Mouse (Mus musculus): ENCODE data around the gene Ssh1. TPM values are rescaled to one million over a fixed set of nuclear protein-coding genes. Genes with fewer than 3 reads are reported as not detected.

Ssh1 gene
- polyA plus RNA-seq, 1 experiment from 2014 or later, result 5.3 TPM

DNA sequence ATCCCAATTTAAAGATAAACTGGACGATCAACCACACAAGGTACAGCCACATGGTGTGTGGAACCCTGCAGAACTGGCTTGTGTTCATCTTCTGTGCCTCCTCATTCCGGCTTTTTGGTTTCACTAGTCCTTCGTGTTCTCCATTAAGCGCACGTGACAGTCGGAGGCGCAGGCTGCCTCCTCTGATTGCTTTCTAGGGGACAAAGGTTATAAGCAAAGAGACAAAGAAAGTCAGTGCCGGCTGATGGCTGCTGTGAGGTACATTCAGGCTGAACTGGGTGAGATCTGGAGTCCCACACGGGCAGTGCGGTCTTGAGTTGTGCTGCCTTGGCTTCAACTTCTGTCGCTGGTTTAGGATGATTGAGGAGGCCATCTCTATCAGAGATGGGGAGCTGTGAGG, 10.9 kb upstream of the Ssh1 start:
- no peaks in the 10 kb centered on the region for H3K27me3 ChIP-seq (ENCODE audit: control insufficient read depth, insufficient read depth, low read length)
- no peak overlapping the region for H3K4me2 ChIP-seq (replicated peaks; ENCODE audit: low read depth)
- no peaks in the 10 kb centered on the region for H3K36me3 ChIP-seq (ENCODE audit: control insufficient read depth, insufficient read depth, low read length)
- 68% methylated on average over 11 of the region's 11 CpGs for WGBS
- DNase-seq (ENCODE audit: low spot score), result no peak
- no peak overlapping the region for H3K27ac ChIP-seq (replicated peaks)
- no peak for ATAC-seq (ENCODE audit: low FRiP score, low TSS enrichment)
- no peaks in the 10 kb centered on the region for H3K9me3 ChIP-seq (ENCODE audit: control insufficient read depth, low read length)
- no peak overlapping the region for H3K9ac ChIP-seq (ENCODE audit: low read length)
- no peaks in the 10 kb centered on the region for H3K4me1 ChIP-seq (replicated peaks; ENCODE audit: control insufficient read depth, insufficient read depth)
- TF ChIP-seq CTCF (IDR thresholded peaks at IDR 0.05; ENCODE audit: low read depth), result no peak
- TF ChIP-seq EP300 (optimal IDR thresholded peaks at IDR 0.05), result no peak
- H3K4me3 ChIP-seq (ENCODE audit: low read depth, low read length), result no peak overlapping the region

- no peak within 1 kb of the TSS for H3K4me2 ChIP-seq (replicated peaks; ENCODE audit: low read depth)
- no peak within 1 kb of the TSS for H3K27ac ChIP-seq (replicated peaks)
- H3K4me1 ChIP-seq (replicated peaks; ENCODE audit: control insufficient read depth, insufficient read depth), result no peaks in the 10 kb centered on the region
- H3K4me3 ChIP-seq (ENCODE audit: low read depth, low read length), result no peak within 1 kb of the TSS
- DNase-seq (ENCODE audit: low spot score), result no peak
- H3K36me3 ChIP-seq (ENCODE audit: control insufficient read depth, insufficient read depth, low read length), result no peaks in the 10 kb centered on the region
- no peaks in the 10 kb centered on the region for H3K27me3 ChIP-seq (ENCODE audit: control insufficient read depth, insufficient read depth, low read length)
- H3K9me3 ChIP-seq (ENCODE audit: control insufficient read depth, low read length), result no peaks in the 10 kb centered on the region
- no peak within 1 kb of the TSS for H3K9ac ChIP-seq (ENCODE audit: low read length)
- WGBS, result 31% methylated on average over 5 of the region's 5 CpGs
- ATAC-seq (ENCODE audit: low FRiP score, low TSS enrichment), result no peak
- TF ChIP-seq EP300 (optimal IDR thresholded peaks at IDR 0.05) (no peak), CTCF (IDR thresholded peaks at IDR 0.05; ENCODE audit: low read depth) (no peak)
These were observed 9.8 kb upstream of the Ssh1 start, which contains the start of gene Dao for GRCm38 (mm10) chr5:114003542-114003941. Dao (plus strand) TSS chr5:114003703.

DNA sequence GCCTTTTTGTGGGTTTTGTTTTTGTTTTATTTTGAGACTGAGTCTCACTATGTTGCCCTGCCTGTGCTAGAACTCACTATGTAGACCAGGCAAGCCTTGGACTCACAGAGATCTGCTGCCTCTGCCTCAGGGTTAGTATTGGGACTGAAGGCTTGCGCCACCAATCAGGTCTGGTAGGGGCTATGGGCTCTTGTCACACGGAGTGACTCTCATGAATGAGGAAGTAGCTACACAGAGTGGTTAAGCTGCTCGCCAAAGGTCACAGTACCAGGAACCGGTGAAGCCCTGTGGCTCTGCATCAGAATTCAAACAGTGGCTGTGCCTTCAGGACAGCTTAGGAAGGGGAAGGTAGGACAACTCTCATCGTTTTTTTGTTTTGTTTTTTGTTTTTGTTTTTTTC, 5.7 kb upstream of the Ssh1 start:
- 46% methylated on average over 5 of the region's 5 CpGs for WGBS
- Histone ChIP-seq H3K4me2 (replicated peaks; ENCODE audit: low read depth) (no peak overlapping the region), H3K9me3 (ENCODE audit: control insufficient read depth, low read length) (no peaks in the 10 kb centered on the region), H3K9ac (ENCODE audit: low read length) (no peak overlapping the region), H3K4me1 (replicated peaks; ENCODE audit: control insufficient read depth, insufficient read depth) (0 out of 2 replicates have a peak, but pooled peaks cover under 1% of the 10 kb centered on the region), H3K27me3 (ENCODE audit: control insufficient read depth, insufficient read depth, low read length) (no peaks in the 10 kb centered on the region), H3K36me3 (ENCODE audit: control insufficient read depth, insufficient read depth, low read length) (no peaks in the 10 kb centered on the region), H3K27ac (replicated peaks) (no peak overlapping the region), H3K4me3 (ENCODE audit: low read depth, low read length) (no peak overlapping the region)
- ATAC-seq (ENCODE audit: low FRiP score, low TSS enrichment), result peak; percentile 81
- DNase-seq (ENCODE audit: low spot score), result peak; percentile 41
- TF ChIP-seq CTCF (IDR thresholded peaks at IDR 0.05; ENCODE audit: low read depth), result no peak
- no peak for TF ChIP-seq EP300 (optimal IDR thresholded peaks at IDR 0.05)

DNA sequence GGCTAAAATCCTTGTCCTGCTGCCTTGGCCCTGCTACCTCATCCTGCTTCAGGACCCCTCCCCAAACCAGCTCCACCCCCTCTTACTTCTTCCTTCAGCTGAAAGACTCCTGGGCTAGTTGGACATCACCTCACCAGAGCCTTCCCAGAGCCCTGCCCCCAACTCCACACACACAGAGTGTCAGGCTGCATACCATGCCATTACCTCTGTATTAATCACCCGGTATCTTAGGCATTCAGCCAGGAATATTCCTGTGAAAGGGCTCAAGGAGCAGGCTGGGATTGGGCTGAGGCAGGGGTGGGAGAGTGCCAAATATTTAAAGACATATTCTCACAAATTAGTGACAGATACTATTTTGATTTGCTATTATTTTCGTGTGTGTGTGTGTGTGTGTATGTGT, 2.8 kb upstream of the Ssh1 start:
- DNase-seq (ENCODE audit: low spot score), result peak; percentile 65
- H3K4me1 ChIP-seq (replicated peaks; ENCODE audit: control insufficient read depth, insufficient read depth), result peaks cover 6% of the 10 kb centered on the region; the same call in 1 of the 2 replicates
- H3K4me3 ChIP-seq (ENCODE audit: low read depth, low read length), result no peak overlapping the region
- peak; percentile 41 for ATAC-seq (ENCODE audit: low FRiP score, low TSS enrichment)
- peak overlapping the region; percentile 63 for H3K27ac ChIP-seq (replicated peaks)
- no peak overlapping the region for H3K4me2 ChIP-seq (replicated peaks; ENCODE audit: low read depth)
- H3K9me3 ChIP-seq (ENCODE audit: control insufficient read depth, low read length), result no peaks in the 10 kb centered on the region
- TF ChIP-seq CTCF (IDR thresholded peaks at IDR 0.05; ENCODE audit: low read depth), result no peak
- TF ChIP-seq EP300 (optimal IDR thresholded peaks at IDR 0.05), result no peak
- 27% methylated on average over 2 of the region's 2 CpGs for WGBS
- no peaks in the 10 kb centered on the region for H3K36me3 ChIP-seq (ENCODE audit: control insufficient read depth, insufficient read depth, low read length)
- no peaks in the 10 kb centered on the region for H3K27me3 ChIP-seq (ENCODE audit: control insufficient read depth, insufficient read depth, low read length)
- no peak overlapping the region for H3K9ac ChIP-seq (ENCODE audit: low read length)

DNA sequence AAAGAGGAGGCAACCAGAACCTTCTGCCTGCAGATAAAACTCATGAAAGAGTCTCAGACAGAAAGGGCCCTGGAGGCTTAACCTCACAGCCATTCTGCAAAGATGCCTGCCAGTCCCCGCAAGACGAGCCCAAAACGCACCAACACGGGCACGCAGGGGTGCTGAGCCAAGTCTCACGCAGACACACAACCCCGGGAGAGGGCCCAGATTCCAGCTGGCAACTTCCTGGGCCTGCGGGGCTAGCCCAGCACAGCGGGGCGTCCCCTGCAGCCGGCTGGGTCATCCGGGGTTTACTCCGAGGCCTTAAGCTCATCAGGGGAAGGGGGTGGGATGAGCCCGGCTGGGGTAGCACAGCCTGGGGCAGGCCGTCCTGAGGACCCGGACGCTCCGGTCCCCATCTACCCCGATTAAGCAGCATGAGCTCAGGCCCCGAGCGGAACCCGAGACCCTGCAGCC, 635 bp downstream of the Ssh1 start:
- H3K9me3 ChIP-seq (ENCODE audit: control insufficient read depth, low read length), result no peaks in the 10 kb centered on the region
- H3K4me3 ChIP-seq (ENCODE audit: low read depth, low read length), result peak overlapping the region; percentile 85
- peak overlapping the region; percentile 86 for H3K4me2 ChIP-seq (replicated peaks; ENCODE audit: low read depth)
- peaks cover 6% of the 10 kb centered on the region; the same call in 1 of the 2 replicates for H3K4me1 ChIP-seq (replicated peaks; ENCODE audit: control insufficient read depth, insufficient read depth)
- H3K27ac ChIP-seq (replicated peaks), result peak overlapping the region; percentile 95
- 0% methylated on average over 22 of the region's 22 CpGs for WGBS
- ATAC-seq (ENCODE audit: low FRiP score, low TSS enrichment) (peak; percentile 34), DNase-seq (ENCODE audit: low spot score) (peak; percentile 55)
- H3K27me3 ChIP-seq (ENCODE audit: control insufficient read depth, insufficient read depth, low read length), result no peaks in the 10 kb centered on the region
- peak overlapping the region; percentile 87 for H3K9ac ChIP-seq (ENCODE audit: low read length)
- no peaks in the 10 kb centered on the region for H3K36me3 ChIP-seq (ENCODE audit: control insufficient read depth, insufficient read depth, low read length)
- TF ChIP-seq EP300 (optimal IDR thresholded peaks at IDR 0.05) (no peak), CTCF (IDR thresholded peaks at IDR 0.05; ENCODE audit: low read depth) (no peak)

GRCm38 (mm10) chr5:113992339-113992831, 1.3 kb downstream of the Ssh1 start:
- Histone ChIP-seq H3K4me1 (replicated peaks; ENCODE audit: control insufficient read depth, insufficient read depth) (peaks cover 6% of the 10 kb centered on the region; the same call in 1 of the 2 replicates), H3K9me3 (ENCODE audit: control insufficient read depth, low read length) (no peaks in the 10 kb centered on the region), H3K36me3 (ENCODE audit: control insufficient read depth, insufficient read depth, low read length) (no peaks in the 10 kb centered on the region), H3K4me3 (ENCODE audit: low read depth, low read length) (peak overlapping the region; percentile 85), H3K9ac (ENCODE audit: low read length) (peak overlapping the region; percentile 87), H3K27me3 (ENCODE audit: control insufficient read depth, insufficient read depth, low read length) (no peaks in the 10 kb centered on the region), H3K4me2 (replicated peaks; ENCODE audit: low read depth) (peak overlapping the region; percentile 86), H3K27ac (replicated peaks) (peak overlapping the region; percentile 95)
- no peak for ATAC-seq (ENCODE audit: low FRiP score, low TSS enrichment)
- peak; percentile 71 for DNase-seq (ENCODE audit: low spot score)
- TF ChIP-seq CTCF (IDR thresholded peaks at IDR 0.05; ENCODE audit: low read depth), result no peak
- no peak for TF ChIP-seq EP300 (optimal IDR thresholded peaks at IDR 0.05)
- 4% methylated on average over 12 of the region's 12 CpGs for WGBS

Data from stomach, postnatal 0 days (tissue).